Mouse (Mus musculus) liver, postnatal 0 days (tissue): ENCODE results near the gene Lnx2.

Experiments
- CTCF ChIP-seq: sonication (generic); IDR thresholded peaks from 2 replicates; pipeline ENCODE4 v1.5.1; 2016; ENCODE audit warnings: antibody characterized with exemption, low read depth
- EP300 ChIP-seq: IDR thresholded peaks from 2 replicates; pipeline ENCODE4 v1.6.1; 2016; ENCODE audit warnings: antibody characterized with exemption, low read depth, mild to moderate bottlenecking

- TF ChIP-seq CTCF = no peak
- TF ChIP-seq EP300 = no peak
Observed at GRCm38 (mm10) chr5:147017526-147017925, 58.9 kb downstream of the Lnx2 start.
